Mouse (Mus musculus): ENCODE measurements at regions not wholly inside any gene's neighbourhood (a gene's known extent, or its start where the extent isn't known, plus 50 kb on each side); places are given as distances from the start of the nearest gene placed in this dataset.

GRCm38 (mm10) chr15:81529002-81529401, 56.1 kb upstream of the Ep300 start:
- ATAC-seq (ENCODE audit: insufficient read depth, low FRiP score, low read depth): no peak
- H3K4me2 ChIP-seq: no peak overlapping the region
- no peaks in the 10 kb centered on the region for H3K4me1 ChIP-seq
- no peaks in the 10 kb centered on the region for H3K9me3 ChIP-seq
- no peak overlapping the region for H3K4me3 ChIP-seq (replicated peaks)
- H3K36me3 ChIP-seq: no peaks in the 10 kb centered on the region
- H3K27ac ChIP-seq: no peak overlapping the region
- no peak overlapping the region for H3K9ac ChIP-seq
- WGBS: 69% methylated on average over 4 of the region's 4 CpGs
- H3K27me3 ChIP-seq (replicated peaks): no peaks in the 10 kb centered on the region

DNA sequence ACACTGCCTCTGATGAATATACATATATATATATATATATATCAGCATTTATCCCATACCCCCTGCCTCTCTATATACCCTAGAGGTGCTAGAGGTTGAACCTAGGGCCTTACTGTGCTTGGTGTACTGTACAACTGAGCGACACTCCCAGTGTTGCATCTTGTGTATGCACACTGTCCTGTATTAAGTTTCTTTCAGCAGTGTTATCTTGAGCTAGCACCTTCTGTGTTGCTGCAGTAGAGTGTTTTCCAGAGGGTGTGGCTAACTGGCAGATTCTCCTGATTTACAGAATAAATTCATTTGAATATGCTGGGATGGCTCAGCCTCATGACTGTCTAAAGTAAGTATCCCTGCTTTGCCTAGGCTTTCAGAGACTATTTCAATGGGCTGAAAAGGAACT, 54.7 kb upstream of the Ep300 start:
- H3K27ac ChIP-seq: no peak overlapping the region
- H3K9ac ChIP-seq: no peak overlapping the region
- ATAC-seq (ENCODE audit: insufficient read depth, low FRiP score, low read depth): peak; percentile 88; the same call in 1 of the 2 replicates
- H3K27me3 ChIP-seq (replicated peaks): no peaks in the 10 kb centered on the region
- no peak overlapping the region for H3K4me2 ChIP-seq
- WGBS: 85% methylated on average over 1 of the region's 1 CpGs
- H3K4me1 ChIP-seq: no peaks in the 10 kb centered on the region
- H3K4me3 ChIP-seq (replicated peaks): no peak overlapping the region
- H3K9me3 ChIP-seq: no peaks in the 10 kb centered on the region
- no peaks in the 10 kb centered on the region for H3K36me3 ChIP-seq

GRCm38 (mm10) chr15:81534546-81534945, 50.6 kb upstream of the Ep300 start:
- no peak overlapping the region for H3K27ac ChIP-seq
- no peaks in the 10 kb centered on the region for H3K27me3 ChIP-seq (replicated peaks)
- ATAC-seq (ENCODE audit: insufficient read depth, low FRiP score, low read depth): no peak
- no peak overlapping the region for H3K9ac ChIP-seq
- no peaks in the 10 kb centered on the region for H3K36me3 ChIP-seq
- H3K9me3 ChIP-seq: no peaks in the 10 kb centered on the region
- H3K4me2 ChIP-seq: no peak overlapping the region
- H3K4me3 ChIP-seq (replicated peaks): no peak overlapping the region
- H3K4me1 ChIP-seq: no peaks in the 10 kb centered on the region
- 73% methylated on average over 6 of the region's 6 CpGs for WGBS

Data from stomach, embryonic 15.5 days (tissue).